Mouse (Mus musculus): ENCODE results near the gene Bcl10. TPM values are rescaled to one million over a fixed set of nuclear protein-coding genes. Genes with fewer than 3 reads are reported as not detected.

The Bcl10 gene
- polyA plus RNA-seq, 1 experiment from 2014 or later: 39.1 TPM

DNA sequence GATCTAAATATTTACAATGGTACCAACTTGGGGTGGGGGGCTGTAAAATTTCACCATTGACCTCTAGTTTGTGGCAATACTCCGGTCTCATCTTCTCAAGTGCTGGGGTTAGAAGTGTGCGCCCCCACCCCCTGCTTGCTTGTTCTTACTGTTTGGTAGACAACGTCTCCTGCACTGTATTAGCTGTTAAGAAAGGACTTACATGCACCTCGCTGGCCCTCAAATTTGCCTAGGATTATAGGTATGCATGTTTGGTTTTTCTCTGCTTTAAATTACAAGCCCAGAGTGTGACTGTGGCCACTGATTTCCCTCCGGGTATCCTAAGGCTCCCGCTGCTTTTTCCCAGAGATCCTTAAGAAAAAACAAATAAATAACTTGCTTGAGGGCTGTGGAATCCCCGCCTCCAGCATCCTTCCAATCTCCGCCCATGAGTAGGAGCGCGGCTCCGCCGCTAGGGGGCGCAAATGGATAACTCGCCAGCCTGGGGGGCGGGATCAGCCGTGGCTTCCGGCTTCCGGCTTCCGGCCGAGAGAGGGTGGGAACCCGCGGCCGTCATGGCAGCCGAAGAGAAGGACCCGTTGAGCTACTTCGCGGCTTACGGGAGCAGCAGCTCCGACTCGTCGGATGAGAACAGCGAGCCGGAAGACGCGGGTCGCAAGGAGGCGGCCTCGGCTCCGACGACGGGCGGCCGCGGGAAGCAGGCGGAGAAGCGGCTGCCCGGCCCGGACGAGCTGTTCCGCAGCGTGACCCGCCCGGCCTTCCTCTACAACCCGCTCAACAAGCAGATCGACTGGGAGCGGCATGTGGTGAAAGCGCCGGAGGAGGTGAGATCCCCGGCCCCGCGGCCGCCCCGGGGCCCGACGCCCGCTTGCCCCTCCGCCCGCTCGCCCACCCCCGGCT is 15.2 kb downstream of the Bcl10 start, which contains the start of gene 2410004B18Rik:
2410004B18Rik (plus strand) TSS at position 510 of the 900 bp plus-strand sequence.
- H3K36me3 ChIP-seq (ENCODE audit: control insufficient read depth, insufficient read depth): peaks cover 26% of the 10 kb centered on the region
- WGBS: under 1% methylated on average over 55 of the region's 70 CpGs
- no peaks in the 10 kb centered on the region for H3K9me3 ChIP-seq (ENCODE audit: control insufficient read depth)
- peak; percentile 97 for TF ChIP-seq CTCF (IDR thresholded peaks at IDR 0.05; ENCODE audit: low read depth)
- peak within 1 kb of the TSS; percentile 90 for H3K4me2 ChIP-seq (replicated peaks; ENCODE audit: low read depth)
- peak within 1 kb of the TSS; percentile 57; the same call in 1 of the 2 replicates for H3K27ac ChIP-seq (ENCODE audit: low read depth, low read length)
- peak; percentile 88 for ATAC-seq
- no peaks in the 10 kb centered on the region for H3K27me3 ChIP-seq (replicated peaks; ENCODE audit: control insufficient read depth, insufficient read depth, low read length)
- peak within 1 kb of the TSS; percentile 91 for H3K4me3 ChIP-seq (ENCODE audit: low read depth, low read length)
- H3K9ac ChIP-seq (ENCODE audit: low read depth, low read length): peak within 1 kb of the TSS; percentile 94
- H3K4me1 ChIP-seq (replicated peaks; ENCODE audit: control insufficient read depth, insufficient read depth, low read length): peaks cover 12% of the 10 kb centered on the region; the same call in 1 of the 2 replicates

DNA sequence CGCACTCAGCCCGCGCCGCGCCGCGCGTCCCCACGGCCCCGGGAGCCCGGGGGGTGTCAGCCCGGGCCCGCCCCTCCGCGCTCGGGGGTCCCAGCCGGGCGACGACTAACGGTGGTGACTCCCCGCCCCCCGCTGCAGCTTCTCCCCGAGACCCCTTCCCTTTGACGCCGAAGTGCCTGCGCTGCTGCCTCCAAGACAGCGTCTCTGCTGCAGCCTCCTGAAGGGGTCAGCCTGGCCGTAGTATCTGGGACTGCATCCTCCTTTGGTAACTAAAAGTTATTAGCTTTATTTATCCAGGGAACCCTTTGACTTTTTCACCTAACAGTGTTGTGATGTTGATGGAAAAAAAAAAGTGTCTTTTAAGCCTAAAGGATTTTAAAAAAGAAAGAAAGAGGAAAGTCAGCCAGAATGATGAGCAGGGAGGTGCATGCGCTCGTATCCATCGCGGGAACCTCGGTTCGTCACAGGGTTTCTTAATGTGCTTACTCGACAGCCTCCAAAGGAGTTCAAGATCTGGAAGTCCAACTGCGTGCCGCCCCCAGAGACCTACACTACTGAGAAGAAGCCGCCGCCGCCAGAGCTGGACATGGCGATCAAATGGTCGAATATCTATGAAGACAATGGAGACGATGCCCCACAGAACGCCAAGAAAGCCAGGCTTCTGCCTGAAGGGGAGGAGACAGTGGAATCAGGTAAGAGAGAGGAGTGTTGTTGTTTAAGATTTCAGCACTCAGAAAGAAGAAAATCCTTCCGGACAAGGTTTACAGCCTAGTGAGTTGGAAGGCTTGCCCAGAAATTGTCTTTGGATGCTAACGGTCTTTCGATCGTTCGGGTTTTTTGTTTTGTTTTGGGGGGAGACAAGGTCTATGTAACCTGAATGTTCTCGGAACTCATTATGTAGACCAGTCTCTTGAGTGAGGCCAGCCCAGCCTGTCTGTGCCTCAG is 16.1 kb downstream of the Bcl10 start:
- peak overlapping the region; percentile 91 for H3K4me3 ChIP-seq (ENCODE audit: low read depth, low read length)
- 0 out of 2 replicates have a peak overlapping the region, but pooled peaks have one; percentile 57 for H3K27ac ChIP-seq (ENCODE audit: low read depth, low read length)
- no peaks in the 10 kb centered on the region for H3K9me3 ChIP-seq (ENCODE audit: control insufficient read depth)
- 17% methylated on average over 42 of the region's 50 CpGs for WGBS
- peaks cover 23% of the 10 kb centered on the region for H3K36me3 ChIP-seq (ENCODE audit: control insufficient read depth, insufficient read depth)
- peak; percentile 27; the same call in 1 of the 2 replicates for TF ChIP-seq CTCF (IDR thresholded peaks at IDR 0.05; ENCODE audit: low read depth)
- H3K9ac ChIP-seq (ENCODE audit: low read depth, low read length): peak overlapping the region; percentile 94
- H3K4me1 ChIP-seq (replicated peaks; ENCODE audit: control insufficient read depth, insufficient read depth, low read length): peaks cover 12% of the 10 kb centered on the region; the same call in 1 of the 2 replicates
- peak overlapping the region; percentile 90 for H3K4me2 ChIP-seq (replicated peaks; ENCODE audit: low read depth)
- ATAC-seq: peak; percentile 4; the same call in 1 of the 2 replicates
- no peaks in the 10 kb centered on the region for H3K27me3 ChIP-seq (replicated peaks; ENCODE audit: control insufficient read depth, insufficient read depth, low read length)

- no peak for ATAC-seq
- peak overlapping the region; percentile 90 for H3K4me2 ChIP-seq (replicated peaks; ENCODE audit: low read depth)
- H3K4me1 ChIP-seq (replicated peaks; ENCODE audit: control insufficient read depth, insufficient read depth, low read length): peaks cover 12% of the 10 kb centered on the region; the same call in 1 of the 2 replicates
- H3K27ac ChIP-seq (ENCODE audit: low read depth, low read length): no peak overlapping the region
- peak overlapping the region; percentile 91 for H3K4me3 ChIP-seq (ENCODE audit: low read depth, low read length)
- 77% methylated on average over 12 of the region's 12 CpGs for WGBS
- peaks cover 24% of the 10 kb centered on the region for H3K36me3 ChIP-seq (ENCODE audit: control insufficient read depth, insufficient read depth)
- H3K27me3 ChIP-seq (replicated peaks; ENCODE audit: control insufficient read depth, insufficient read depth, low read length): no peaks in the 10 kb centered on the region
- H3K9ac ChIP-seq (ENCODE audit: low read depth, low read length): no peak overlapping the region
- H3K9me3 ChIP-seq (ENCODE audit: control insufficient read depth): no peaks in the 10 kb centered on the region
- no peak for TF ChIP-seq CTCF (IDR thresholded peaks at IDR 0.05; ENCODE audit: low read depth)
These were observed 16.8 kb downstream of the Bcl10 start for GRCm38 (mm10) chr3:145939402-145939801.

DNA sequence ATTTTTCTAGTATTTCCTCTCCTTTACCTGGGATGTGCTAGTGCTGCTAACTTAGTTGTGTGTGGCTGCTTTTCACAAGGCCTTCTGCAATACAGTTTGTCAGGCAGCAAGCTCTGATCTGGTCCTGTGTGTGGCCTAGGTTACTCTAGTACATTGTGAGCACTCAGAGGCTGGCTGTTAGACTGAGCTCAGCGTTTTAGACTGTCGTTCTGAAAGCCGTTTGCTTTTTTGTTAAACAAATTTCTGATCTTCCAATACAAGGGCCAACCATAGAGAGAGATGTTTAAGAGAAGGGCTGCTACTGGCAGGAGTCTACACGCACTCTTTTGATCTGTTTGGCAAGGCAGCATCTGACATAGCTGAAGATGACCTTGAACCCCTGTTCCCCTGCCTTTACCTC is 17.4 kb downstream of the Bcl10 start:
- no peaks in the 10 kb centered on the region for H3K9me3 ChIP-seq (ENCODE audit: control insufficient read depth)
- H3K27ac ChIP-seq (ENCODE audit: low read depth, low read length): no peak overlapping the region
- H3K4me2 ChIP-seq (replicated peaks; ENCODE audit: low read depth): peak overlapping the region; percentile 90
- TF ChIP-seq CTCF (IDR thresholded peaks at IDR 0.05; ENCODE audit: low read depth): no peak
- H3K4me1 ChIP-seq (replicated peaks; ENCODE audit: control insufficient read depth, insufficient read depth, low read length): peaks cover 12% of the 10 kb centered on the region; the same call in 1 of the 2 replicates
- H3K27me3 ChIP-seq (replicated peaks; ENCODE audit: control insufficient read depth, insufficient read depth, low read length): no peaks in the 10 kb centered on the region
- peak overlapping the region; percentile 91; the same call in 1 of the 2 replicates for H3K4me3 ChIP-seq (ENCODE audit: low read depth, low read length)
- H3K36me3 ChIP-seq (ENCODE audit: control insufficient read depth, insufficient read depth): peaks cover 25% of the 10 kb centered on the region
- no peak overlapping the region for H3K9ac ChIP-seq (ENCODE audit: low read depth, low read length)
- no peak for ATAC-seq
- 68% methylated on average over 4 of the region's 4 CpGs for WGBS

GRCm38 (mm10) chr3:145941971-145942370 is 19.4 kb downstream of the Bcl10 start:
- 0 out of 2 replicates have a peak, but pooled peaks have one; percentile 18 for ATAC-seq
- H3K27ac ChIP-seq (ENCODE audit: low read depth, low read length): no peak overlapping the region
- no peaks in the 10 kb centered on the region for H3K9me3 ChIP-seq (ENCODE audit: control insufficient read depth)
- no peak overlapping the region for H3K4me2 ChIP-seq (replicated peaks; ENCODE audit: low read depth)
- peak; percentile 97 for TF ChIP-seq CTCF (IDR thresholded peaks at IDR 0.05; ENCODE audit: low read depth)
- no peaks in the 10 kb centered on the region for H3K27me3 ChIP-seq (replicated peaks; ENCODE audit: control insufficient read depth, insufficient read depth, low read length)
- peaks cover 21% of the 10 kb centered on the region for H3K36me3 ChIP-seq (ENCODE audit: control insufficient read depth, insufficient read depth)
- peaks cover 12% of the 10 kb centered on the region; the same call in 1 of the 2 replicates for H3K4me1 ChIP-seq (replicated peaks; ENCODE audit: control insufficient read depth, insufficient read depth, low read length)
- 7% methylated on average over 3 of the region's 3 CpGs for WGBS
- no peak overlapping the region for H3K9ac ChIP-seq (ENCODE audit: low read depth, low read length)
- H3K4me3 ChIP-seq (ENCODE audit: low read depth, low read length): no peak overlapping the region

Data from intestine, postnatal 0 days (tissue).